In the genomic region with DNA sequence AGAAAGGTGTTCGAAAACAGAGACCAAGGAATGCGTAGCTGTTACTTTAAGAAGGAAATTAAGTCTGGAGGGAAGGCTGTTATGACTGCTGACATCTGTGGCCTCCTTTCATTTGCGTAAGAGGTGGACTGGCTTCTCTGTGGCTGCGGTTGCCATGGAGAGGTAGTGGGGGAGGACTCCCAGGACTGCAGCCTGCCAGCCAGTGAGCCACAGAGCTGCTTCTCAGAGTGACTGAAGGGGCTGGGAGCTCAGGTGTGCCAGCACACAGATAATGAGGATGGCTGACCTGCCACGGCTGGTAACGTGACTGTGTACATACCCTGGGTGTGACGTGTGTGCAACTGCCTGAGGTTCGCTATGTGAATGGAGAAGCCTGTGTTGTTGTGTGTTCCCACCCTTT, we compare ENCODE assay signal across 8 mouse cellular contexts. TPM values are rescaled to one million over a fixed set of nuclear protein-coding genes. Genes with fewer than 3 reads are reported as not detected.
DNase-seq lines count a peak whose midpoint lies in the region; ATAC-seq and TF ChIP-seq lines count a peak whose summit lies in the region.

No protein-coding gene starts in this region.

- H3K4me2 ChIP-seq in neural tube, embryonic 14.5 days (ENCODE audit: low read depth, low read length), result peak overlapping the region; percentile 33

- peak overlapping the region; percentile 48 for H3K27ac ChIP-seq in cerebellum, adult 2 months (ENCODE audit: insufficient read depth, low read length)
- H3K27ac ChIP-seq in hindbrain, embryonic 10.5 days, result peak overlapping the region; percentile 73
- H3K27ac ChIP-seq in neural tube, embryonic 14.5 days (ENCODE audit: low read depth, low read length), result peak overlapping the region; percentile 11; the same call in 1 of the 2 replicates

- peaks cover 9% of the 10 kb centered on the region for H3K36me3 ChIP-seq in hindbrain, embryonic 10.5 days
- H3K36me3 ChIP-seq in neural tube, embryonic 14.5 days (ENCODE audit: control insufficient read depth, insufficient read depth, low read length), result no peaks in the 10 kb centered on the region

- H3K4me1 ChIP-seq in cerebellum, adult 2 months (ENCODE audit: control insufficient read depth, insufficient read depth, low read length), result peaks cover 8% of the 10 kb centered on the region
- H3K4me1 ChIP-seq in hindbrain, embryonic 10.5 days (replicated peaks), result peaks cover 37% of the 10 kb centered on the region
- peaks cover 12% of the 10 kb centered on the region for H3K4me1 ChIP-seq in lung, adult 2 months (ENCODE audit: control insufficient read depth, insufficient read depth, low read length)
- H3K4me1 ChIP-seq in neural tube, embryonic 14.5 days (ENCODE audit: control insufficient read depth, insufficient read depth, low read length), result peaks cover 24% of the 10 kb centered on the region; the same call in 1 of the 2 replicates

- peak; percentile 6 for DNase-seq in ES-CJ7 (ENCODE audit: low read depth, low spot score)
- DNase-seq in cerebellum, adult 2 months, result peak; percentile 83 to 91
- DNase-seq in forelimb bud, embryonic 11.5 days (ENCODE audit: low read depth, low spot score), result peak; percentile 72
- peak; percentile 78 for DNase-seq in hindbrain, embryonic 10.5 days (ENCODE audit: low spot score)
- peak; percentile 72 to 75 for DNase-seq in layer of hippocampus, adult 8-10 months (ENCODE audit: low spot score in 2 of 2)
- DNase-seq in lung, adult 2 months, result peak; percentile 63
- peak; percentile 61 to 75 for DNase-seq in thymus, adult 18-20 months

- peak overlapping the region; percentile 78 for H3K4me3 ChIP-seq in cerebellum, adult 2 months (replicated peaks; ENCODE audit: insufficient read depth, low read depth, low read length)
- H3K4me3 ChIP-seq in hindbrain, embryonic 10.5 days, result peak overlapping the region; percentile 20; the same call in 1 of the 2 replicates
- peak overlapping the region; percentile 52 for H3K4me3 ChIP-seq in lung, adult 2 months (replicated peaks; ENCODE audit: extremely low read depth, low read depth, low read length)
- H3K4me3 ChIP-seq in neural tube, embryonic 14.5 days (ENCODE audit: low read depth, low read length), result no peak overlapping the region

- TF ChIP-seq POLR2A in cerebellum, adult 2 months (IDR thresholded peaks at IDR 0.05; ENCODE audit: borderline replicate concordance, insufficient read depth, low read length), result peak; percentile 45; the same call in 1 of the 2 replicates
- no peak for TF ChIP-seq POLR2A in lung, adult 2 months (IDR thresholded peaks at IDR 0.05; ENCODE audit: borderline replicate concordance, extremely low read depth, low read depth, low read length)

- no peak for TF ChIP-seq CTCF in cerebellum, adult 2 months (IDR thresholded peaks at IDR 0.05; ENCODE audit: borderline replicate concordance, insufficient read depth, low read depth, low read length)
- no peak for TF ChIP-seq CTCF in lung, adult 2 months (IDR thresholded peaks at IDR 0.05; ENCODE audit: insufficient read depth, low read length)

- WGBS in cerebellum, adult 2 months, result 7% methylated on average over 8 of the region's 8 CpGs
- 29% methylated on average over 8 of the region's 8 CpGs for WGBS in hindbrain, embryonic 10.5 days
- WGBS in lung, adult 2 months, result 42% methylated on average over 8 of the region's 8 CpGs
- 15% methylated on average over 8 of the region's 8 CpGs for WGBS in neural tube, embryonic 14.5 days

- H3K27me3 ChIP-seq in cerebellum, adult 2 months (ENCODE audit: control insufficient read depth, insufficient read depth, low read length), result no peaks in the 10 kb centered on the region
- H3K27me3 ChIP-seq in hindbrain, embryonic 10.5 days (ENCODE audit: insufficient read depth, poor library complexity, severe bottlenecking), result no peaks in the 10 kb centered on the region
- no peaks in the 10 kb centered on the region for H3K27me3 ChIP-seq in neural tube, embryonic 14.5 days (ENCODE audit: control insufficient read depth, insufficient read depth, low read length)

- peaks cover 5% of the 10 kb centered on the region for H3K9me3 ChIP-seq in hindbrain, embryonic 10.5 days
- no peaks in the 10 kb centered on the region for H3K9me3 ChIP-seq in neural tube, embryonic 14.5 days (ENCODE audit: control insufficient read depth, low read length)

- H3K9ac ChIP-seq in neural tube, embryonic 14.5 days (replicated peaks; ENCODE audit: low read depth, low read length), result no peak overlapping the region; the same call in 1 of the 2 replicates

- ATAC-seq in neural tube, embryonic 14.5 days (ENCODE audit: low read depth), result peak; percentile 94

RNA-seq across cellular contexts. Expression of gene Hivep1, which starts 51.2 kb away (rescaled TPM):
- 23.3 and 23.5 TPM in 2 replicates for polyA plus RNA-seq in cerebellum, adult 2 months (2012; rRNA removed)
- polyA plus RNA-seq in hindbrain, embryonic 10.5 days (2016; fragmentation: Nextera tagmentation; extraction: Ambion mirVana), result 8.6 and 8.8 TPM in 2 replicates
- 10 to 100 TPM; 25.8 to 32.3 (median 31.3) TPM for total RNA-seq in layer of hippocampus, adult 8-10 months (2022)
- polyA plus RNA-seq in lung, adult 2 months (2012; rRNA removed), result 35.9 and 41.8 TPM in 2 replicates
- 16.8 and 22.8 TPM in 2 replicates for polyA plus RNA-seq in neural tube, embryonic 14.5 days (2014; fragmentation: Nextera tagmentation; extraction: Ambion mirVana)

Comparison
In these comparisons a context has a peak if more than half of its experiments do, and no peak if none do; other contexts are left out.
1. DNase-seq: peak in every context shown above with its lines; median percentile 87 in cerebellum, adult 2 months; 78 in hindbrain, embryonic 10.5 days; 74 in layer of hippocampus, adult 8-10 months; 72 in forelimb bud, embryonic 11.5 days; 68 in thymus, adult 18-20 months; 63 in lung, adult 2 months; 6 in ES-CJ7.
2. H3K27ac ChIP-seq: peak in every context shown above with its lines; median percentile 73 in hindbrain, embryonic 10.5 days; 48 in cerebellum, adult 2 months; 11 in neural tube, embryonic 14.5 days.